Mouse (Mus musculus) limb, embryonic 14.5 days (tissue): ENCODE measurements around the gene Hspb3. TPM values are rescaled to one million over a fixed set of nuclear protein-coding genes. Genes with fewer than 3 reads are reported as not detected.

Experiments
- ATAC-seq: fragments of 200-750 bp; cut with Nextera tagmentation; 2 replicates; pipeline ENCODE4 v1.8.0; 2017; ENCODE audit warnings: low read depth, moderate number of reproducible peaks, moderate TSS enrichment; ENCODE audit not compliant: low FRiP score
- DNase-seq: peaks from one replicate; pipeline ENCODE4 v3.0.0-alpha.2; 2015; ENCODE audit warnings: low spot score
- H3K27ac ChIP-seq: fragments of 300-500 bp; sonication (generic); replicated peaks from 2 replicates; pipeline ENCODE4 v1.5.1; 2014; ENCODE audit warnings: low read depth, mild to moderate bottlenecking, low read length, moderate library complexity, mixed read lengths
- H3K27me3 ChIP-seq: fragments of 300-500 bp; sonication (generic); 2 replicates; pipeline ENCODE4 v1.6.1; 2014; ENCODE audit warnings: low read length, mixed read lengths; ENCODE audit not compliant: control insufficient read depth, insufficient read depth
- H3K36me3 ChIP-seq: fragments of 300-500 bp; sonication (generic); 2 replicates; pipeline ENCODE4 v1.6.1; 2014; ENCODE audit warnings: mild to moderate bottlenecking, low read length, moderate library complexity, mixed read lengths; ENCODE audit not compliant: control insufficient read depth, insufficient read depth
- H3K4me1 ChIP-seq: fragments of 300-500 bp; sonication (generic); 2 replicates; pipeline ENCODE4 v1.6.1; 2014; ENCODE audit warnings: antibody characterized with exemption, low read length, mixed read lengths; ENCODE audit not compliant: control insufficient read depth, insufficient read depth
- H3K4me2 ChIP-seq: fragments of 300-500 bp; sonication (generic); replicated peaks from 2 replicates; pipeline ENCODE4 v1.6.1; 2014; ENCODE audit warnings: low read depth, mild to moderate bottlenecking, low read length, moderate library complexity; ENCODE audit not compliant: severe bottlenecking
- H3K4me3 ChIP-seq: fragments of 300-500 bp; sonication (generic); replicated peaks from 2 replicates; pipeline ENCODE4 v1.5.1; 2014; ENCODE audit warnings: low read length
- H3K9ac ChIP-seq: fragments of 300-500 bp; sonication (generic); 2 replicates; pipeline ENCODE4 v1.6.1; 2014; ENCODE audit warnings: mild to moderate bottlenecking, low read depth, low read length, moderate library complexity; ENCODE audit not compliant: severe bottlenecking
- H3K9me3 ChIP-seq: fragments of 300-500 bp; sonication (generic); 2 replicates; pipeline ENCODE4 v1.6.1; 2016; ENCODE audit warnings: low read length; ENCODE audit not compliant: control insufficient read depth
- POLR2A ChIP-seq: fragments of 200-500 bp; IDR thresholded peaks from 2 replicates; pipeline ENCODE4 v1.8.0; 2012; ENCODE audit warnings: inconsistent platforms, mild to moderate bottlenecking, moderate library complexity, borderline replicate concordance; ENCODE audit not compliant: insufficient read depth, insufficient read length; ENCODE audit errors: extremely low read depth
- WGBS: fragments of 180-500 bp; shearing (Covaris S2); extraction: QIAGEN DNeasy Blood & Tissue Kit; methylation state at CpG from one replicate; pipeline ENCODE4 v1.1.7; 2014; 5-methylcytosine and 5-hydroxymethylcytosine counted together
- polyA plus RNA-seq, 2 experiments: library from polyadenylated mRNA; depleted of rRNA in 1 of 2; stranded (reverse) in 1 of 2; unstranded in 1 of 2; fragments of >200 nt; fragmentation: Nextera tagmentation in 1 of 2; extraction: Ambion mirVana in 1 of 2; gene quantifications; 2 replicates each; pipeline versions ENCODE4 v1.2.1 to v1.2.3; 2012 to 2014

The Hspb3 gene
- polyA plus RNA-seq, 2 experiments = 13.8 to 15.3 TPM

DNA sequence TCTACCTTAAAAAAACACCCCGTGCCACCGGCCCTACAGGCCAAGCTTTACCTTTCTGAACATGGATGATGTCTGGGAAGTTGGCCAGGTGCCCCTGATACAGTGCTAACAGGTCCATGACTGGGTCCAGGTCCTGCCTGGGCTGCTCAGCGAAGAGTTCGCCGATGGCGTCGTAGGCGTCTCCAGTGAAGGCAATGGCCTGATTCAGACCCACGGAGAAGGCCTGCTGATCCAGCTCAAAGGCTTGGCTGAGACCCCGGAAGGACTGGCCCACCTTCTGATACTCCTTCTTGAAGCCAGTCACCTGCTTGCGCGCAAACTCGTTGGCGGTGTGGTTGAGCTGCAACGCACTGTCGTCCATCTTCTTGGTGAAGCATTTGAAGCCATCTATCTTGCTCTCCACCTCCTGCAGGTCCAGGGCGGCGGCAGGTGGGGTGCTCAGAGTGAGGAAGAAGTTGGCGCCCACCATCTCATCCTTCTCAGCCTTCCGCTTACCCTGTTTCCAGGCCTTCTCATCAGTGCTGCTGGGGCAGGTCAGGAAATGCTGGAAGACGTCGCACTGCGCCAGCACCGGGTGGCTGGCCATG is 46.6 kb downstream of the Hspb3 start:
- Histone ChIP-seq H3K36me3 (peaks cover 16% of the 10 kb centered on the region), H3K4me3 (peak overlapping the region; percentile 92), H3K27ac (0 out of 2 replicates have a peak overlapping the region, but pooled peaks have one; percentile 8), H3K27me3 (no peaks in the 10 kb centered on the region), H3K9ac (peak overlapping the region; percentile 91), H3K4me1 (peaks cover 41% of the 10 kb centered on the region), H3K9me3 (no peaks in the 10 kb centered on the region), H3K4me2 (peak overlapping the region; percentile 93)
- ATAC-seq (no peak), DNase-seq (no peak)
- TF ChIP-seq POLR2A = no peak
- WGBS = 56% methylated on average over 24 of the region's 24 CpGs

DNA sequence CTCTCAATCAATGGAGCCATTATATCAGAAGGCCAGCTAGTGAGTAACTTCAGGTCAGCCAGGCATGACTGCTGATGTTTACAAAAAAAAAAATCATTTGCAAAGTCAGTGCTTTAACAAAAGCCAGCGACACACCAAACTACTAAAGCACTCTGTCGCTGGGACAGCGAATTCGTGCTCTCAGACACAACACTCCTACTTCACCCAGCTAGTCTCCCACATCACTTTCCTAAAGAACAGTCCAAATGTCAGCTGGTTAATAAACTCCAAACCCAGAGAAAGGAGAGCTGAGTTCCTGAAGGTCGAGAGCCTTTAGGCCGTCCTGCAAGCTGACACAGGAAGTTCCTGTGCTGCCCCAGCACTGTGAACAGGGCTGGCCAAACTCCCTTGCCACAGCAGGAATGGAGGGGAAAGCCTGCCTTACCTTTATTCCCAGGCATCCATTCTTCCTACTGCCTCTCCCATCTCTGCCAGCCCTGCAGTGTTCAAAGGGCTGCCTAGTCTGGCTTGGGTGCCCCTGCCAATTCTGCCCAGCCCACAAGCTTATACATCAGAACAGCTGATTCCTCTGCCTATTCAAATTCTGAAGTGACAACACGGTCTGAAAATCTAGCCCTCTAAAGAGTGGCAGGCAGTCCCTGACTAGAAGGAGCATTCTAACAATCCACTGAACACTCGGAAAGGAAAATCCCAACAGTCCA is 47.4 kb downstream of the Hspb3 start:
- Histone ChIP-seq H3K4me2 (peak overlapping the region; percentile 93), H3K27ac (no peak overlapping the region; the same call in 1 of the 2 replicates), H3K9me3 (no peaks in the 10 kb centered on the region), H3K36me3 (peaks cover 20% of the 10 kb centered on the region), H3K4me3 (peak overlapping the region; percentile 92), H3K4me1 (peaks cover 44% of the 10 kb centered on the region), H3K27me3 (no peaks in the 10 kb centered on the region), H3K9ac (peak overlapping the region; percentile 91)
- no peak for TF ChIP-seq POLR2A
- ATAC-seq (no peak), DNase-seq (no peak)
- 17% methylated on average over 8 of the region's 8 CpGs for whole genome bisulfite sequencing

DNA sequence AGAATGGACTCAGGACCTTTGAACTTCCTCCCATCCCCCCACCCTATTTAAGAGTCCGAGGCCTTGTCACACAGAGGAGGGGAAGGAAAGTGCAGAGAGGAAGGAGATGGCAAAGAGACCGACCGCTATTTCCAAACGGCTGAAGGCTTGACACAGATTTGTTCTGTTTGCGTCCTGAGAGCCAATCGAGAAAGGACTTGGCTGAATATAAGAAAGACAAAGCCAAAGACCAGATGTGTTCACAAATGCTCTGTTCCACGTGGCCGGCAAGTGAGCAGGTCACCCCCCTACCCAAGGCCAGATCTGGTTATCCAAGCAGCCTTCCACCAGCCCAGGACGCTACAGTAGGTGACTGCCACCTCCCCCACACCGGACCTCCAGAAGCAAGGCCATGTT is 47.9 kb downstream of the Hspb3 start:
- H3K36me3 ChIP-seq = peaks cover 24% of the 10 kb centered on the region
- DNase-seq (no peak), ATAC-seq (no peak)
- 0 out of 2 replicates have a peak overlapping the region, but pooled peaks have one; percentile 9 for H3K27ac ChIP-seq
- WGBS = 2% methylated on average over 10 of the region's 10 CpGs
- H3K4me3 ChIP-seq = peak overlapping the region; percentile 92
- no peaks in the 10 kb centered on the region for H3K9me3 ChIP-seq
- H3K4me1 ChIP-seq = peaks cover 46% of the 10 kb centered on the region
- no peaks in the 10 kb centered on the region for H3K27me3 ChIP-seq
- peak overlapping the region; percentile 91 for H3K9ac ChIP-seq
- no peak for TF ChIP-seq POLR2A
- H3K4me2 ChIP-seq = peak overlapping the region; percentile 93

DNA sequence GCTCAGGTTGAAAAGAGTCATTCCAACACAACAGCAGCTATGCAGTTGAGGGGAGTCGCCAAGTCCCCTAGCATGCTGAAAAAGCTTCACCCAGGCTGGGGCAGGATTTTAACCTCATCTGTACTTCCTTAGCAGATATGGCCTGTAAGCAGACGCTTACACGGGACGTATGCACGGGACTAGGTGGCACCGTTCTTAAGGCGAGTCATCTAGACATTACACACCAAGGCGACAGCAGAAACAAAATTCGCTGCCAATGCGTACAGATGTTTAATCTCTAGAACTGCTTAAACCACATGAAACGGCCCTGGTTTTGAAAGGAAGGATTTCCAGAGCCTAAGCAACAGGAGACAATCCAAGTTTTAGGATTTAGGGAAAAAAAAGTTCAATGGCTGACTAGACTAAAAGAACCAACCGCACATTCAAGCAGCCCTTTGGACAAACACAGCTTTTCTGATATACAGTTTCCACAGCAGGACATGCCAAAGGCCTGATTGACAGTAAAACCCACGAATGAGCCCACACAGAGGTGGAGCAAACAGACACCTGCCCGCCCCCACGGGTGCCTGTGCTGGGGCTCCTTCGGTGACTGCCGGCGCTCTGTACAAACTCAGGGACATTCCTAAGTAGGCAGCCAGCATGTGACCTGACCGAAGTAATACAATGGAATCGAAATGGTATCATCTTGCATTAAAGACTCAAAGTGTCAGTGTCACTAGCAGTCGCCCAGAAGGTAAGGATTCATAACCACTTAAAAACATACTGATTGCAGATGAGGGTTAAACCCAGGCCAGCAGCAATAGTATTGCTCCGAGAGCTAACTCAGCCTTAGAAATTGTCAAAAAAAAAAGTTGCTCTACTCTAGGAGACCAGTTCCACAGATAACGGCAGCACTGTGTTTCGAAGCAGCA is 48.6 kb downstream of the Hspb3 start:
- H3K4me3 ChIP-seq = peak overlapping the region; percentile 92
- peak; percentile 27; the same call in 1 of the 2 replicates for ATAC-seq
- H3K4me2 ChIP-seq = peak overlapping the region; percentile 93
- WGBS = 10% methylated on average over 24 of the region's 24 CpGs
- H3K9ac ChIP-seq = peak overlapping the region; percentile 91
- H3K36me3 ChIP-seq = peaks cover 24% of the 10 kb centered on the region
- H3K27me3 ChIP-seq = no peaks in the 10 kb centered on the region
- H3K4me1 ChIP-seq = peaks cover 47% of the 10 kb centered on the region
- peak; percentile 85 for DNase-seq
- no peaks in the 10 kb centered on the region for H3K9me3 ChIP-seq
- 0 out of 2 replicates have a peak overlapping the region, but pooled peaks have one; percentile 9 for H3K27ac ChIP-seq
- no peak for TF ChIP-seq POLR2A

DNA sequence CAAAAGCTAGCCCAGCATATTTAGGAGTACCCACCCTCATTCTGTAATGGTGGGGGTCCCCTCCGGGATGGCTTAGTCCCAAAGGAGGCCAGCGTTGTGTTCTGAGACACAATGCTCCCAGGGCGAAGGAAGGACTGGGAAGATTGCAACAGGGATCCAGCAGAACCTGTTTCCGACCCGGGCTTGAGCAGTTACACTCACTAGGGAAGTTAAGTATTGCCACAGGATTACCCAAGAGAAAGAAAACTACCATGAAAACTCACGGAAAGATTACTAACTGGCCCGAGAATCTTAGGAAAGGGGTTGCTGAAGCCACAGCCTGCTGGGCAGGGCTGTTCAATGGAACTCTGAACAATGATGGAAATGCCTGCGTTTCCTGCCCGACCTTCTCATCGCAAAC is 49.6 kb downstream of the Hspb3 start:
- 34% methylated on average over 10 of the region's 10 CpGs for WGBS
- Histone ChIP-seq H3K27ac (0 out of 2 replicates have a peak overlapping the region, but pooled peaks have one; percentile 52), H3K4me3 (peak overlapping the region; percentile 92), H3K4me2 (peak overlapping the region; percentile 93), H3K27me3 (no peaks in the 10 kb centered on the region), H3K4me1 (peaks cover 47% of the 10 kb centered on the region), H3K9me3 (no peaks in the 10 kb centered on the region), H3K36me3 (peaks cover 24% of the 10 kb centered on the region), H3K9ac (0 out of 2 replicates have a peak overlapping the region, but pooled peaks have one; percentile 41)
- TF ChIP-seq POLR2A = no peak
- DNase-seq (no peak), ATAC-seq (no peak)
